Mouse (Mus musculus) thymus, postnatal 36 days (tissue): ENCODE data around the gene Gm13199.

Source experiments
- DNase-seq, 2 experiments: peaks; one replicate each; pipeline ENCODE4 v3.0.0; 2022; ENCODE audit warnings: mixed read lengths in 2 of 2

The Gm13199 gene

GRCm38 (mm10) chr2:5821264-5821663 lies 41.5 kb downstream of the Gm13199 start:
- no peak for DNase-seq
